Comparison of ENCODE assay signal across 9 mouse cellular contexts in the genomic region with DNA sequence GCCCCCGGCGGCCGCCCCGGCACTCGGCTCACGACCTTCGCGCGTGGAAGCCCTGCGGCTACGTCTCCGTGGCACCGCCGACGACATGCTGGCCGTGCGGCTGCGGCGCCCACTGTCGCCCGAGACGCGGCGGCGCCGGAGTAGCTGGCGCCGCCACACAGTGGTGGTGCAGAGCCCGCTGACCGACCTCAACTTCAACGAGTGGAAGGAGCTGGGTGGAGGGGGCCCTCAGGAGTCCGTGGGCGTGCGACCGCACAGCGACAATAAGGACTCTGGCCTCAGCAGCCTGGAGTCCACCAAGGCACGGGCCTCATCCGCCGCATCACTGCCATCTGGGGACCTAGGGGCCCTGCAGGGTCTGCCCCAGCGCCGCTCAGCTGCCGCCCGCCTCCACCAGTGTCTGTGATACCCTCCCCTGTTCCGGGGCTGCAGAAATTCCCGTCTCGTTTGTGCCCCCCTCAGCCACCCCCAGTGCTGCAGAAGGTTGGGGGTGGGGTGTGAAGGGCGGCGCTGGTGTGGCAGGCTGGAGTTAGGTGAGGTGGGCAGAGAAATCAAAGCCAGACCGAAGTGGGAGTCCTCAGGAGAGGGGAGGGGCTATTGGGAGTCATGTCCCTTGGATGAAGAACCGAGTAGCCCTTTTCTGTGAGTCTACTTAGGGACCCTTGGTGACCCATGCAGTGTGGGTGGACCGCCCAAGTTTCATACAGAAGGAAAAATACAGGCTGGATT. TPM values are rescaled to one million over a fixed set of nuclear protein-coding genes. Genes with fewer than 3 reads are reported as not detected.
DNase-seq lines count a peak whose midpoint lies in the region; ATAC-seq and TF ChIP-seq lines count a peak whose summit lies in the region.
"Had no signal": no experiment of that assay in that cellular context is flagged by ENCODE, and none has a peak within 500 bp of the region (broad histone marks: within the 10 kb centered on the region; RNA-seq: fewer than 3 reads in every experiment).

No protein-coding gene starts in this region.

- no peak for TF ChIP-seq CTCF in ES-Bruce4 (IDR thresholded peaks at IDR 0.05; ENCODE audit: low read depth, low read length)
- TF ChIP-seq CTCF in forebrain, postnatal 0 days (IDR thresholded peaks at IDR 0.05; ENCODE audit: low read depth) = peak; percentile 18; the same call in 1 of the 2 replicates

- peak overlapping the region; percentile 47 for H3K4me2 ChIP-seq in forebrain, postnatal 0 days (ENCODE audit: low read depth)

- peak; percentile 88 for DNase-seq in heart, adult 11 months
- DNase-seq in heart, postnatal 4 days = no peak
- no peak for DNase-seq in forebrain, postnatal 0 days
- DNase-seq in adrenal gland, postnatal 25 days = no peak
- DNase-seq in right cerebral cortex, postnatal 10 days (ENCODE audit: low spot score in 2 of 2) = no peak
- DNase-seq in urinary bladder, postnatal 4 days (ENCODE audit: low spot score in 2 of 2) = no peak

- no peak overlapping the region for H3K27ac ChIP-seq in ES-Bruce4 (ENCODE audit: insufficient read depth, low read length)
- no peak overlapping the region for H3K27ac ChIP-seq in forebrain, postnatal 0 days (ENCODE audit: low read depth, low read length)

- H3K4me3 ChIP-seq in ES-Bruce4 (ENCODE audit: low read depth, low read length) = peak overlapping the region; percentile 37
- peak overlapping the region; percentile 27 for H3K4me3 ChIP-seq in forebrain, postnatal 0 days (ENCODE audit: low read depth, low read length)

- 13% methylated on average over 46 of the region's 51 CpGs for WGBS in forebrain, postnatal 0 days

- peak; percentile 36 for ATAC-seq in forebrain, postnatal 0 days
- ATAC-seq in megakaryocyte-erythroid progenitor cell, adult 5-6 weeks (replicated peaks; ENCODE audit: low FRiP score, low TSS enrichment, poor library complexity, severe bottlenecking) = 0 out of 2 replicates have a peak, but pooled peaks have one; percentile 39

- H3K9ac ChIP-seq in ES-Bruce4 (ENCODE audit: low read depth, poor library complexity, severe bottlenecking) = peak overlapping the region; percentile 83
- peak overlapping the region; percentile 43 for H3K9ac ChIP-seq in forebrain, postnatal 0 days

- H3K27me3 ChIP-seq in ES-Bruce4 (ENCODE audit: control insufficient read depth, insufficient read depth, low read length, poor library complexity, severe bottlenecking) = no peaks in the 10 kb centered on the region
- peaks cover 19% of the 10 kb centered on the region for H3K27me3 ChIP-seq in forebrain, postnatal 0 days (ENCODE audit: insufficient read depth, low read length)

- no peaks in the 10 kb centered on the region for H3K36me3 ChIP-seq in ES-Bruce4 (ENCODE audit: control insufficient read depth, insufficient read depth, low read length, poor library complexity, severe bottlenecking)
- peaks cover 26% of the 10 kb centered on the region; the same call in 1 of the 2 replicates for H3K36me3 ChIP-seq in forebrain, postnatal 0 days (ENCODE audit: insufficient read depth)

- no peak for TF ChIP-seq EP300 in ES-Bruce4 (IDR thresholded peaks at IDR 0.05; ENCODE audit: insufficient read depth, low read depth, low read length)

- H3K4me1 ChIP-seq in ES-Bruce4 (ENCODE audit: control insufficient read depth, insufficient read depth, low read length) = peaks cover 4% of the 10 kb centered on the region
- no peaks in the 10 kb centered on the region for H3K4me1 ChIP-seq in forebrain, postnatal 0 days (ENCODE audit: insufficient read depth)

- TF ChIP-seq POLR2A in ES-Bruce4 (IDR thresholded peaks at IDR 0.05; ENCODE audit: insufficient read depth, low read length) = no peak

- H3K9me3 ChIP-seq in ES-Bruce4 (replicated peaks; ENCODE audit: control insufficient read depth, insufficient read depth, low read length, poor library complexity, severe bottlenecking) = no peaks in the 10 kb centered on the region
- no peaks in the 10 kb centered on the region for H3K9me3 ChIP-seq in forebrain, postnatal 0 days (ENCODE audit: low read length)

RNA-seq across cellular contexts. Expression of a gene that starts 0.7 kb away (rescaled TPM):
- total RNA-seq in heart, postnatal 4 days (2021) = not detected
- not detected in 2 replicates for polyA plus RNA-seq in ES-Bruce4 (2011; ENCODE audit: insufficient read depth, insufficient read length, low read depth, missing spikeins)
- 0.38 TPM in 1 of 2 replicates, not detected in the other for total RNA-seq in forebrain, postnatal 0 days (2014; rRNA removed)
- polyA plus RNA-seq in forebrain, postnatal 0 days (2015; fragmentation: Nextera tagmentation; extraction: Ambion mirVana) = 0.25 TPM in 1 of 2 replicates, not detected in the other
- not detected in 2 replicates for total RNA-seq in megakaryocyte-erythroid progenitor cell, adult 5-6 weeks (2014; fragmentation: Nextera tagmentation)
- total RNA-seq in megakaryocyte-erythroid progenitor cell, adult 5-6 weeks (2017) = not detected in 2 replicates
- not detected in 2 replicates for total RNA-seq in adrenal gland, postnatal 25 days (2021)
- total RNA-seq: left cerebral cortex, adult 8-10 months had no signal
